Mouse (Mus musculus): ENCODE results near the gene Mta3. TPM values are rescaled to one million over a fixed set of nuclear protein-coding genes. Genes with fewer than 3 reads are reported as not detected.
"Not testable (repeated sequence)": the region's sequence is repeated elsewhere in the genome, so short reads cannot be mapped to it uniquely, and the experiment has no call there.

The Mta3 gene
- polyA plus RNA-seq, 1 experiment from 2014 or later = 38.6 TPM

- ATAC-seq (ENCODE audit: low FRiP score, low TSS enrichment); H3K36me3 ChIP-seq (ENCODE audit: control insufficient read depth, insufficient read depth, low read length); H3K4me1 ChIP-seq (ENCODE audit: control insufficient read depth, insufficient read depth, low read length); H3K27me3 ChIP-seq (ENCODE audit: control insufficient read depth, insufficient read depth, low read length); H3K9me3 ChIP-seq (ENCODE audit: control insufficient read depth, low read length); H3K27ac ChIP-seq (ENCODE audit: low read depth, low read length): not testable (repeated sequence)
- H3K4me2 ChIP-seq (replicated peaks; ENCODE audit: low read depth, low read length) = peak overlapping the region; percentile 78
- WGBS = 65% methylated on average over 8 of the region's 8 CpGs
- peak overlapping the region; percentile 64 for H3K4me3 ChIP-seq (ENCODE audit: low read length)
- 0 out of 2 replicates have a peak overlapping the region, but pooled peaks have one; percentile 68 for H3K9ac ChIP-seq (ENCODE audit: low read depth, low read length)
Observed at GRCm38 (mm10) chr17:83860968-83861367, 155.0 kb downstream of the Mta3 start.

GRCm38 (mm10) chr17:83861444-83862133 is 155.6 kb downstream of the Mta3 start:
- WGBS = under 1% methylated on average over 62 of the region's 62 CpGs
- Histone ChIP-seq H3K27ac (ENCODE audit: low read depth, low read length) (peak overlapping the region; percentile 84), H3K36me3 (ENCODE audit: control insufficient read depth, insufficient read depth, low read length) (no peaks in the 10 kb centered on the region), H3K9ac (ENCODE audit: low read depth, low read length) (peak overlapping the region; percentile 68), H3K27me3 (ENCODE audit: control insufficient read depth, insufficient read depth, low read length) (no peaks in the 10 kb centered on the region), H3K9me3 (ENCODE audit: control insufficient read depth, low read length) (no peaks in the 10 kb centered on the region), H3K4me2 (replicated peaks; ENCODE audit: low read depth, low read length) (peak overlapping the region; percentile 78), H3K4me3 (ENCODE audit: low read length) (peak overlapping the region; percentile 64), H3K4me1 (ENCODE audit: control insufficient read depth, insufficient read depth, low read length) (0 out of 2 replicates have a peak, but pooled peaks cover 3% of the 10 kb centered on the region)
- ATAC-seq (ENCODE audit: low FRiP score, low TSS enrichment) = peak; percentile 94

DNA sequence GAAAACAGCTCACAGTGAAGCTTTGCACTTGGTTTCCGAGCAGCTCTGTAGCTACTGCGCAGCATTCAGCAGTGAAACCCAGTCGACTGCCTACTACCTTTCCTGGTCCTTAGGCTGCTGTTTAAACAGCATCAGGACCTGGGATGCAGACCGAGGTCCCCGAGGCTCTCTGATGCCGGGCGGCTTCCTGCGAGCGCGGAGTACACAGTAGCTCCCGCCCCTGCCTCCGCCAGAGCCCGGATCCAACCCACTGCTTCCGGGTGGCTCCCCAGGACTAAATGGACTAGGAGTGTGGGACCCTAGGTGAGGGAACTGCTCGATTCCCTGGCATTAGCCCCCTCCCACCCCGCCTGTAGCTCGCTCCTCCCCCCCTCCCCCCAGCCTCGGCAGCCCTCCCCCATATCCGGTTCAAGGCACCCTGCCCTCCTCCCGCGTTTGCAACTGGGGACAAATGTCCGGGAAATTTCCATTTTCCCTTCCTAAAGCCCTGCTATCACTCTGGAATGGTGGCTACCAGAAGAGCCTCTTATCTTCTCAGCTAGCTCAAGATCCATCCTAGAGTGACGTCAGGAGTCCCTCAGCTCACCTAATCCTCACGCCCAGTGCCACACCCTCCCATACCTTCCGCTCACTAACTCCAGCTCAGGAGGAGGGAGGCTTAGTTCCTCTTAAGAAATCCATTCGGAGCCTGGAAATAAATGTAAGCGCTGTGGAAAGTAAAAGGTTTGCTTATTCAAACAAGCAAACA is 156.3 kb downstream of the Mta3 start:
- Histone ChIP-seq H3K27ac (ENCODE audit: low read depth, low read length) (peak overlapping the region; percentile 84), H3K9ac (ENCODE audit: low read depth, low read length) (peak overlapping the region; percentile 68), H3K4me1 (ENCODE audit: control insufficient read depth, insufficient read depth, low read length) (0 out of 2 replicates have a peak, but pooled peaks cover 3% of the 10 kb centered on the region), H3K9me3 (ENCODE audit: control insufficient read depth, low read length) (no peaks in the 10 kb centered on the region), H3K27me3 (ENCODE audit: control insufficient read depth, insufficient read depth, low read length) (no peaks in the 10 kb centered on the region), H3K4me3 (ENCODE audit: low read length) (peak overlapping the region; percentile 64), H3K4me2 (replicated peaks; ENCODE audit: low read depth, low read length) (peak overlapping the region; percentile 78), H3K36me3 (ENCODE audit: control insufficient read depth, insufficient read depth, low read length) (no peaks in the 10 kb centered on the region)
- peak; percentile 76 for ATAC-seq (ENCODE audit: low FRiP score, low TSS enrichment)
- under 1% methylated on average over 25 of the region's 27 CpGs for WGBS

DNA sequence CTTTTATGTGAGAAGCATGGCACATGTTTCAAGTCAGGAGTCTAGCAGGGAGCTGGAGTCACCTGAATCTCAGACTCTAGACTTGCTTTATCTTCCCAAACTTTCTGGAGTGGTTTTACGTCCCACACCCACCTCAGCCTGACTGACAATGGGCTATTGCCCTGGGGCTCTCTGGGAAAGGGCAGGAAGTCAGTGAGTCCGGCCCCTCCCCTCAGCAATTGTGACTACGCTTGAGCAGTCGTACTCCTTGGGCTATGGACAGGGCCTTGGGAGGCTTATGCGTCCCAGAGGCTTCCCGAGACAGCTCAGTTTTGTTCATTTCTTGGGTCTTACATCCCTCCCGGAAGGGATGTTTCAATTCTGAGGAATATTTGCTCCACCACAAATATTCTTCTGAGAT is 159.4 kb downstream of the Mta3 start:
- WGBS = 47% methylated on average over 7 of the region's 7 CpGs
- ATAC-seq (ENCODE audit: low FRiP score, low TSS enrichment) = no peak
- Histone ChIP-seq H3K9ac (ENCODE audit: low read depth, low read length) (no peak overlapping the region), H3K4me2 (replicated peaks; ENCODE audit: low read depth, low read length) (no peak overlapping the region), H3K27ac (ENCODE audit: low read depth, low read length) (no peak overlapping the region), H3K36me3 (ENCODE audit: control insufficient read depth, insufficient read depth, low read length) (no peaks in the 10 kb centered on the region), H3K9me3 (ENCODE audit: control insufficient read depth, low read length) (no peaks in the 10 kb centered on the region), H3K27me3 (ENCODE audit: control insufficient read depth, insufficient read depth, low read length) (no peaks in the 10 kb centered on the region), H3K4me1 (ENCODE audit: control insufficient read depth, insufficient read depth, low read length) (0 out of 2 replicates have a peak, but pooled peaks cover 3% of the 10 kb centered on the region), H3K4me3 (ENCODE audit: low read length) (no peak overlapping the region)

GRCm38 (mm10) chr17:83866582-83866981 is 160.6 kb downstream of the Mta3 start:
- ATAC-seq (ENCODE audit: low FRiP score, low TSS enrichment) = 0 out of 2 replicates have a peak, but pooled peaks have one; percentile 24
- H3K4me2 ChIP-seq (replicated peaks; ENCODE audit: low read depth, low read length) = no peak overlapping the region
- no peaks in the 10 kb centered on the region for H3K9me3 ChIP-seq (ENCODE audit: control insufficient read depth, low read length)
- 0 out of 2 replicates have a peak, but pooled peaks cover 3% of the 10 kb centered on the region for H3K4me1 ChIP-seq (ENCODE audit: control insufficient read depth, insufficient read depth, low read length)
- no peak overlapping the region for H3K4me3 ChIP-seq (ENCODE audit: low read length)
- H3K9ac ChIP-seq (ENCODE audit: low read depth, low read length) = no peak overlapping the region
- H3K27ac ChIP-seq (ENCODE audit: low read depth, low read length) = no peak overlapping the region
- WGBS = 12% methylated on average over 10 of the region's 10 CpGs
- no peaks in the 10 kb centered on the region for H3K36me3 ChIP-seq (ENCODE audit: control insufficient read depth, insufficient read depth, low read length)
- H3K27me3 ChIP-seq (ENCODE audit: control insufficient read depth, insufficient read depth, low read length) = no peaks in the 10 kb centered on the region

DNA sequence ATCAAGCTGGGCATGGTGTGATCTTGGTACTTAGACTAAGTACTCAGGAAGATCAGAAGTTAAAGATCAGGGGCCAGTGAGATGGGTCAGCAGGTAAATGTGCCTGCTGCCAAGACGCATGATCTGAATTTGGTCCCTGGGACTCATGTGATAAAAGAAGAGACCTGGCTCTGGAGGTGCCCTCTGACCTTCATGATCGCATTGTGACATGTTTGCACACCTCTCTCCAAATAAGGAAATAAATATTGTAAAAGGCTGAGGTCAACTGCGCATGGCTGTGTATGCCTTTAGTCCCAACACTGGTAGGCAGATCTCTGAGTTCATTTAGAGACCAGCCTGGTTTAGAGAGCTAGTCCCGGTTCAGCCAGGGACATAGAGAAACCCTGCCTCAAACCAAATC is 164.4 kb downstream of the Mta3 start:
- Histone ChIP-seq H3K9me3 (ENCODE audit: control insufficient read depth, low read length) (no peaks in the 10 kb centered on the region), H3K9ac (ENCODE audit: low read depth, low read length) (no peak overlapping the region), H3K4me3 (ENCODE audit: low read length) (no peak overlapping the region), H3K4me2 (replicated peaks; ENCODE audit: low read depth, low read length) (no peak overlapping the region), H3K4me1 (ENCODE audit: control insufficient read depth, insufficient read depth, low read length) (peaks cover 9% of the 10 kb centered on the region; the same call in 1 of the 2 replicates), H3K27me3 (ENCODE audit: control insufficient read depth, insufficient read depth, low read length) (no peaks in the 10 kb centered on the region), H3K27ac (ENCODE audit: low read depth, low read length) (no peak overlapping the region), H3K36me3 (ENCODE audit: control insufficient read depth, insufficient read depth, low read length) (no peaks in the 10 kb centered on the region)
- no peak for ATAC-seq (ENCODE audit: low FRiP score, low TSS enrichment)
- WGBS = 87% methylated on average over 4 of the region's 4 CpGs

Other genes starting within 250 kb of the Mta3 start
- 199 and 214 TPM in 2 replicates for gene Cox7a2l, start 188.8 kb upstream of the Mta3 start, polyA plus RNA-seq (2014; fragmentation: Nextera tagmentation; extraction: Ambion mirVana)
- not detected in 2 replicates for gene Kcng3, start 74.3 kb upstream of the Mta3 start, polyA plus RNA-seq (2014; fragmentation: Nextera tagmentation; extraction: Ambion mirVana)
- 0.72 and 0.91 TPM in 2 replicates for gene Haao, start 141.8 kb downstream of the Mta3 start, polyA plus RNA-seq (2014; fragmentation: Nextera tagmentation; extraction: Ambion mirVana)